Mouse (Mus musculus): Measurements from ENCODE around the gene Dapl1.

The Dapl1 gene

GRCm38 (mm10) chr2:59484438-59484837 is at the start of gene Dapl1:
Dapl1 (plus strand) TSS chr2:59484653.
- no peak for DNase-seq (ENCODE audit: low spot score in 2 of 2)

GRCm38 (mm10) chr2:59434820-59435219 is 49.6 kb upstream of the Dapl1 start:
- DNase-seq (ENCODE audit: low spot score in 2 of 2): no peak

GRCm38 (mm10) chr2:59437684-59438393 is 46.6 kb upstream of the Dapl1 start:
- peak; percentile 76 to 79 for DNase-seq (ENCODE audit: low spot score in 2 of 2)

DNA sequence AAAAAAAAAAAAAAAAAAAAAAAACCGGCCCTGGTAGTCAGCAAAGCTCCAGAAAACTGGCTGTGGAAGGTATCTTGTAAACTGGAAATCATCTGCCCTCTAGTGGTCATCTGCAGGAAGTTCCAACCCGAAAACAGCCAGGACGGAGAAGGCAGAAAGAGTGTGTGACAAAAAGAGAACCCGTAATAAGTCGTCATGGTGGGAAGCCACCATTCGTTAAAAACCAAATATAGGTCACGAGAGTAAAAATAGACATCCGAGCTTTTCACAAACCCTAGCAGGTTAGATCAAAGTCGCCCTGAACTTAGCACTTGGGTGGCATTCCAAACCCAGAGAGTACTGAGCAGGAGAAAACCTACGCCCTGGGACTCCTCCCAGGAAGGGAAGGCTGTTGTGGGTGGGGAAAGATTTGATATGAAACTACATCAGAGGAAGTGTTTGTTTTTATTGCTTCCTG is 45.9 kb upstream of the Dapl1 start:
- peak; percentile 64 to 65 for DNase-seq (ENCODE audit: low spot score in 2 of 2)

DNA sequence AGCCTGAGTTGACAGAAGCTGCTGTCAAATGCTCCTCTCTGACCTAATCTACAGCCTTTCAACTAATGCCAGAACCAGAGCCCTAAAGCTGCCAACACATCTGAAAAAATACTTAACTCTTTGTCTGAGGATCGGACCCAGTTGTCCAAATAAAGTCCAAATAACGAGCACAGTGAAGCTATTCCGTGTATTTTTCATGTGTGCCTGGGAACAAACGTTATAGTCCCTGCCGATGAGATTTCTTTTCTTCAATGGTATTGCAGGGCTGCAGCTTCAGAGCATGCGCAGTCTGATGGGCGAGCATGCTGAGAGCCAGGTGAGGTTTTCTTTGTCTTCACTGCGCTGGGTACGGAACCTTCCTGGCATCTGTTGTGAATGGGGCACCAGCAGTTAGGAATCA is 44.6 kb upstream of the Dapl1 start:
- DNase-seq (ENCODE audit: low spot score in 2 of 2): no peak

DNA sequence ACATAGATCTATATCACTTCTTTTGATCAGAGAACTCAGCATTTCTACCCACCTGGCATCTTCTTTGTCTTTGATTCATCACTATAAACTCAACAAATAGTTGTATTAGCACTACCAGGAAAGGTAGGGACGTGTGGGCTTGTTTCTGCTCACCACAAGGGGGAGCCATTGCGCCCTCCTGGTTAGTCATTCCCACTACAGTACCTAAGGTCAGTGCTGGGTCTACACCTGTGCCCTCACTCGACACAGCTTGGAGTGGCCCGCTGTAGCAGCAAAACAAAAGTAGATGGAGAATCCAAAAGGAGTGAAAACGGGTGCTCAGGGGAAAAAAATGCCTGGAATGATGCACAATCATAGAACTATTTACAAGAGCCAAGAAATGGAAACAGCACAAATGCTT is 44.0 kb upstream of the Dapl1 start:
- DNase-seq (ENCODE audit: low spot score in 2 of 2): peak in 1 of 2 experiments; percentile 69

DNA sequence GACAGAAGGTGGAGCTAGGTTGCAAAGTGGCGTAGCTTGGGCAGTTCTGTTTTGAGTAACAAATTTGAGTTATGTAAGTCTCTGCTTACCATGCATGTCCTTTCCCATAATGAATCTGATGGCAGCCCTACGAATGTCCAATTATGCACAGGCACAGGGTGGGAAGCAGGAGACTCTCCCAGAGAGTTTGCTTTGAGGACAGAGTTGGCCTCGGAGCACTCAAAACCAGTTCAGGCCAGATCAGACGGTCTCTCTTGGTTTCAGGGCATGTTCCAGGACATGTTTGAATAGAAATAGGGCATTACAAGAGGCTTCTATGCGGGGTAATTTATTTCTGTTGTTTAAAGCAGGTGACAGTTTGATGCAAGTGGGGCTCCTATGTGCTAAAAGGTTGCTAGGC is 42.8 kb upstream of the Dapl1 start:
- no peak for DNase-seq (ENCODE audit: low spot score in 2 of 2)

DNA sequence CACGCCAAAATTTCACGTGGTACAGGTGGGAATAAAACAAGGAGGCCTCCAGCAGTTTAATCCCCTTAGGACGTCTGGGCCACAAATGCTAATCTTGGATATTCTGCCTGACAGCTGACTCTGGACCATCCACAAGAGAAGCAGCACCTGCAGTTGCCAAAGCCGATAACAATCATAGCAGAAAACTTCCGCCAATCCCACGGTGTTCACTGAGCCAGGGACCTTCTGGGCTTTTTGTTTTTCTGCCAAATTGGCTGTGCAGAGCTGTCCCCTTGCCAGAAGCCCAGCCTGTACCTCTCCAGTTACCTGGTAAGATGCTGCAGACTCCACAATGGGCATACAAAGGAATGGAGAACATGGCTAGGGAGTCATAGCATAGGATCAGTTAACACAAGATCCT is 37.8 kb upstream of the Dapl1 start:
- DNase-seq (ENCODE audit: low spot score in 2 of 2): no peak

DNA sequence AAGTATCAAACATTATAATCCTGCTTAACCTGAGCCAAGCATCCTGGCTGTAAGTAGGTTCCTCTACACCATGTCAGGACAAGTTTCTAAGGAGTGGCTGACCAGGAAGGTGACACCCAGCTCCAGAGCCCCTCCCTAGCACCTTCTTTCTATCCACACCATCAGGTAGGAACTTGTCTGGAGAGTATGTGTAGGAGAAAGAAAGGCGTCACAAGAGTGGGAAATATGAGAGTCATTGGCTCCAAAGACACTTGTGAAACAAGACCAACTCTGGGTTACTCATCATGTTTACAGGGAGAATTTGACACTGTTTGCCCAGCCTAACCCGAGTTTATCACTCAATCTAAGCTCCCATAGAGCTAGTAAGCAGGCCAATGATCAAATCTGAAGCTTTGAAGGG is 36.7 kb upstream of the Dapl1 start:
- DNase-seq (ENCODE audit: low spot score in 2 of 2): peak; percentile 28 to 51

DNA sequence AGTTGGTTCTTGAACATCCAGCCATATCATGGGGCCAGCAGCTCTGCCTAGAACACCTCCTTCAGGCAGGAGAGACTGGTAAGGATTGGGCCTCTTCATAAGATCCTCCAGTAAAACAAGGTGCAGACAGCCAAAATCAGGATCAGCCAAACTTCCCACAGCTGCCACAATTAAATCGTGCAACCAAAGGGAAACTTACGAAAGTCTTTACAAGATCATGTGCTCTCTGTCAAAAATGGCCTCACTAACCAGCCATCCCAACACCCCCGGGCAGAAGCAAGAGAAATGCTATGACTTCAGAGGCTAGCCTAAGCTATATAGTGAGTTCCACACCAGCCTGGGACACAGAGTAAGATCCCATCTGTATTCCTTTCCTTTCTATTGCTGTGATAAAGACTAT is 35.9 kb upstream of the Dapl1 start:
- no peak for DNase-seq (ENCODE audit: low spot score in 2 of 2)

GRCm38 (mm10) chr2:59448921-59449320 is 35.5 kb upstream of the Dapl1 start:
- no peak for DNase-seq (ENCODE audit: low spot score in 2 of 2)

GRCm38 (mm10) chr2:59451675-59452074 is 32.8 kb upstream of the Dapl1 start:
- DNase-seq (ENCODE audit: low spot score in 2 of 2): no peak

DNA sequence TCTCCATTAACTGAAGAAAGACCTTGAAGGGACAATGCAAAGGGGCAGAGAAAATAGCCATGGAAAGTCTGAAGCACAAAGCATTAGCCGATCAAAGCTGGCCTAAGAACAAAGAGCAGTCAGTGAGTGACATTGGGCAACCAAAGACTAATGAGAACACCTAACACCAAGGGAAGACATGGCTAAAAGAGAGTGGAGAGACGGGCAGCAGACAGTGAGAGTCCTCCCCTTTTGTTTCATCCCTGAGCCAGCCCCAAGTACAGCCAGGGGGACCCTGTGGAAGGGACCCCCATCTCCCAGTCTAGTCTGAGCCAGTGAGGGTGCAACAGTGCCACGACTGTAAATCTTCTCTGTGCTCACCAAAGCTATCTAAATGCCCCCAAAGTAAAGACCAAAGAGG is 32.4 kb upstream of the Dapl1 start:
- DNase-seq (ENCODE audit: low spot score in 2 of 2): no peak

GRCm38 (mm10) chr2:59462086-59462485 is 22.4 kb upstream of the Dapl1 start:
- no peak for DNase-seq (ENCODE audit: low spot score in 2 of 2)

DNA sequence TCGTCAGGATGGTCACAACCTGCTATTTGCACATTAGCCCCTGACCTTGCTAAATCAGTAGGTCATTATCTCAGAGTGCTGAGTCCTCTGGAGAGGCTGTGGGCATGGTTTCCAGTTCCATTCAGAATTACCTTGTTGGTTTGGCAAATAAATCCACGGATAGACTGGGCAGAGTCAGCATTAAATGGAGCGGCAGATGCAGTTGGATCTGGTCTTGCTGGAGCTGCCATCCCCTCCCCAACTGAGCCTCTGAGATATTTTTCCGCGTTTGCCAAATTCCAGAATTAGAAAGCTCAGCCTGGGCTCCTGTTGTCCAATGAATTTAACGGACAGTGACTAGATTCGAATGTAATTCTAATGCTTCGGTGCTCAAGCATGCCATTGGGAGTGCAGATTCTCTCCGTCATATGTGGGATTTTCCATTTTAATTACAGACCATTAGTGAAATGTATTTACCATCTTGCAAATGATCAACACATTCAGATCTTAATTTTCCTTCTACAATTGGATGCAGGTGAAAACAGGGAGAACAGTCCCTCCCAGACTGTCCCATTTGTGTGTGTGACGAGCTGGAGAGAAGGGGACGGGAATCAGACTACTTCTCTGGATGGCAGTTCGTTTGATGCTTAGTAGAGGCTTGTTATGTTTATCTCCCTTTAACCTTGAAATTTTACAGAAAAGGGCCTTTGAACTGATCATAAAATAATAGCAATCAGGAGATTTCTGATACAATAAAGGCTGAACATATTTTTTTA is 20.8 kb upstream of the Dapl1 start:
- DNase-seq (ENCODE audit: low spot score in 2 of 2): no peak

DNA sequence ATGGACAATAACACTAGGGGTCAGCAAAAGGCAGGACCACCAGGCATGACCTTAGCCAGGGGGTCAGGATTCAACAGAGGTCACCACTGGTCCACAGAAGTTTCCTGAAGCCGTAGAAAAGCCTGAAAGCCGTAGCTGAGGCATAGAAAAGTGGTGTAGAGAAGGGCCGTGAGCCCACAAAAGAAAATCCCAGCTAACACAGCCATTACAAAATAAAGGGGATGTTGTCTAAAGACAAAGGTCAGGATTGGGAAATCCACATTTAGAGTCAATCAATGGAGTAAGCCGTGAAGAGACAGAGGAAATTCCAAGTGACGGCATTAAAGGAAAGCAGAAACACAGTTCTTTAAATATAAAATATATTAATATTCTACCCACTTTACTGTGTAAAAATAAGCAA is 18.8 kb upstream of the Dapl1 start:
- no peak for DNase-seq (ENCODE audit: low spot score in 2 of 2)

GRCm38 (mm10) chr2:59466358-59466757 is 18.1 kb upstream of the Dapl1 start:
- no peak for DNase-seq (ENCODE audit: low spot score in 2 of 2)

DNA sequence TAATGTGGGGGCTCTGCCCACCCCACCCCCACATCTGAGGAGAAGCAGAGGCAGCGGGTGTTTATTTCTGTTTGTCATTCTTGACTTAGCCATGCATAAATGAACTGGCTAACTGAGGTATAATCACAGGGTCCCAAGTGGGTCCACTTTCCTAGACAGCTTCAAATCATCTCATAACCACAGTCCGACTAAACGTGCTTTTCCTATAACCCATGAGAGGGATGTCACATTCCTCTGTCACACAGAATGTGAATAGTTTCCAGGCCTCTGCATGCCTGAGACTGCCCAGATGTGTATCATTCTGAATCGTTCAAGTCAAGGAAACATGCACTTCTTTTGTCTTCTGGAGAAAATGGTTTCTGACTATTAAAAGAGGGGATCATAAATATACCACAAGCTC is 17.4 kb upstream of the Dapl1 start:
- no peak for DNase-seq (ENCODE audit: low spot score in 2 of 2)

DNA sequence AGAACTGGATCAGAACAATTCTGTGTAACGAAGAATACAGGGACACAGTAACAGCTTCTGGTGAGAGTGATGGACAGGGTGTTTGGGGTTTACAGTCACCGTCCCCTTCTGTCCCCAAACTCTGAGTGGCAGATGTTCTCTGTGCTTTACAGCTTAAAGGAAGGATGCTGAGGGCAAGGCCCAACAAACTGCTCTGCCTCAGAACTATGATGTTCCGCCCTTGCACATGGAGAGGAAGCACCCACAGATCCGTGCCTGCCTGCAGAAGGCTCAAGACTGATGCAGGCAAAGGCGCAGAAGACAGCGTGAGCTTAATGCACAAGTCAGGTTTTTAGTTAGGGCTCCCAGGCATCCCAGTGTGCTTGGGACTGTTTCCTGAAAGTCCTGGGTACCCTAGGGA is 16.5 kb upstream of the Dapl1 start:
- no peak for DNase-seq (ENCODE audit: low spot score in 2 of 2)

DNA sequence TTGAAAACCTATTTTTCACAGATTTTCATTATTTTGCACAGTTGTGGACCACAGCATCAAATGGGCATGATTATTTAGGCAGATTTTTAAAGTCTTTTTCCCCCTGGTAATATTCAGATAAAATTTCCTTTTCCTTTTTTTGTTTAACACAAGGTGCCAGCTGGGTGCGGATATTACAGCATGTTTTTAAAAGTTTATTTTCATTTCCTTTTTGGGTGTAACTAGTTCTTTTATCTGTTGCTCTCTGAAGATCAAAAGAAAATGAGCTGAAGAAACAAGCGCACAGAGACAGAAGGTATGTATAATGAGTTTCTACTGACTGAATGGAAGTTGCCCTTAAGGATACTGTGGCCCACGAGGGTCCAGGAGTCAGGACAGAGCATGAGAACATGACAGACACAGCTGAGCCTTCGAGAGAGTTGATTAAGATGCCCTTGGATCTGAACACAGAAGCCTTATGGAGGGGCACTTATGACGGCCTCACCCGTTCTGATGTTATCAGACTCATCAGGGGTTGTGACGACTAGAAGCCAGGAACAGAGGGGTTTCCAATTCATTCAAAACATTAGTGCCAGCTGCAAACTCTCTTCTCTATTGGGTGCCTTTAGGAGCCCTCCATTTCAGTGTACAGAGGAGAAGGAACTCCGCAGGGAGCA is 14.7 kb upstream of the Dapl1 start:
- no peak for DNase-seq (ENCODE audit: low spot score in 2 of 2)

GRCm38 (mm10) chr2:59470326-59471031 is 14.0 kb upstream of the Dapl1 start:
- DNase-seq (ENCODE audit: low spot score in 2 of 2): no peak

Measured in urinary bladder, postnatal 36 days (tissue).